Mouse (Mus musculus): ENCODE data around the gene Dmbx1. TPM values are rescaled to one million over a fixed set of nuclear protein-coding genes. Genes with fewer than 3 reads are reported as not detected.

Dmbx1 gene
- total RNA-seq, 2 experiments from 2014 or later = 0.07 TPM; not detected in 1

- no peak for DNase-seq (ENCODE audit: extremely low spot score in 1 of 2, low spot score in 1 of 2)
Observed at GRCm38 (mm10) chr4:115894281-115894680, 45.4 kb downstream of the Dmbx1 start.

GRCm38 (mm10) chr4:115890553-115890952 is 49.2 kb downstream of the Dmbx1 start, which contains the start of gene 6430628N08Rik:
Gene 6430628N08Rik, plus strand, starts transcription at chr4:115890665.
- no peak for DNase-seq (ENCODE audit: extremely low spot score in 1 of 2, low spot score in 1 of 2)

- DNase-seq (ENCODE audit: extremely low spot score in 1 of 2, low spot score in 1 of 2) = no peak
Observed at GRCm38 (mm10) chr4:115890066-115890465, 49.7 kb downstream of the Dmbx1 start.

- DNase-seq (ENCODE audit: extremely low spot score in 1 of 2, low spot score in 1 of 2) = no peak
Observed at GRCm38 (mm10) chr4:115886875-115887274, 52.9 kb downstream of the Dmbx1 start.

GRCm38 (mm10) chr4:115885846-115886245 is 53.9 kb downstream of the Dmbx1 start:
- no peak for DNase-seq (ENCODE audit: extremely low spot score in 1 of 2, low spot score in 1 of 2)

- DNase-seq (ENCODE audit: extremely low spot score in 1 of 2, low spot score in 1 of 2) = no peak
Observed at GRCm38 (mm10) chr4:115884022-115884421, 55.7 kb downstream of the Dmbx1 start, which contains the start of gene Kncn. Gene Kncn, plus strand, starts transcription at chr4:115884400.

- no peak for DNase-seq (ENCODE audit: extremely low spot score in 1 of 2, low spot score in 1 of 2)
Observed at GRCm38 (mm10) chr4:115882195-115882594, 57.5 kb downstream of the Dmbx1 start.

- peak in 1 of 2 experiments; percentile 31 for DNase-seq (ENCODE audit: extremely low spot score in 1 of 2, low spot score in 1 of 2)
Observed at GRCm38 (mm10) chr4:115881183-115881582, 58.5 kb downstream of the Dmbx1 start.

- no peak for DNase-seq (ENCODE audit: extremely low spot score in 1 of 2, low spot score in 1 of 2)
Observed at GRCm38 (mm10) chr4:115878828-115879227, 60.9 kb downstream of the Dmbx1 start.

- DNase-seq (ENCODE audit: extremely low spot score in 1 of 2, low spot score in 1 of 2) = no peak
Observed at GRCm38 (mm10) chr4:115878216-115878678, 61.5 kb downstream of the Dmbx1 start.

- no peak for DNase-seq (ENCODE audit: extremely low spot score in 1 of 2, low spot score in 1 of 2)
Observed at GRCm38 (mm10) chr4:115873231-115873630, 66.5 kb downstream of the Dmbx1 start.

- DNase-seq (ENCODE audit: extremely low spot score in 1 of 2, low spot score in 1 of 2) = no peak
Observed at GRCm38 (mm10) chr4:115869512-115870210, 70.1 kb downstream of the Dmbx1 start.

Other genes starting within 250 kb of the Dmbx1 start
- gene Efcab14, start 202.2 kb downstream of the Dmbx1 start, total RNA-seq (2021) = 10 to 100 TPM; 49.8 to 50.8 TPM
- gene Tex38, start 158.9 kb downstream of the Dmbx1 start, total RNA-seq (2021) = under 1 TPM; 0.59 to 0.80 TPM
- 10 to 100 TPM; 45.7 to 51.8 TPM for gene Atpaf1, start 155.1 kb downstream of the Dmbx1 start, total RNA-seq (2021)
- gene Mob3c, start 111.8 kb downstream of the Dmbx1 start, total RNA-seq (2021) = 1 to 10 TPM; 5.1 to 5.3 TPM
- gene Mknk1, start 100.7 kb downstream of the Dmbx1 start, total RNA-seq (2021) = 10 to 100 TPM; 39.5 to 53.9 TPM
- under 1 TPM in 1 of 2 experiments, not detected in 1; 0.22 TPM for gene Kncn, start 55.5 kb downstream of the Dmbx1 start, total RNA-seq (2021)
- under 1 TPM in 1 of 2 experiments, not detected in 1; 0.22 TPM for gene 6430628N08Rik, start 49.3 kb downstream of the Dmbx1 start, total RNA-seq (2021)
- 100 to 1,000 TPM; 139 to 163 TPM for gene Faah, start 78.0 kb upstream of the Dmbx1 start, total RNA-seq (2021)
- gene Nsun4, start 114.0 kb upstream of the Dmbx1 start, total RNA-seq (2021) = 1 to 10 TPM; 7.5 to 8.3 TPM
- gene Uqcrh, start 135.1 kb upstream of the Dmbx1 start, total RNA-seq (2021) = 100 to 1,000 TPM; 385 to 447 TPM
- 10 to 100 TPM; 46.0 to 46.8 TPM for gene Lrrc41, start 135.3 kb upstream of the Dmbx1 start, total RNA-seq (2021)
- gene Rad54l, start 183.8 kb upstream of the Dmbx1 start, total RNA-seq (2021) = under 1 TPM; 0.54 to 0.99 TPM
- gene Pomgnt1, start 183.9 kb upstream of the Dmbx1 start, total RNA-seq (2021) = 10 to 100 TPM; 64.5 to 68.6 TPM
- gene Lurap1, start 211.4 kb upstream of the Dmbx1 start, total RNA-seq (2021) = 10 to 100 TPM; 19.7 to 23.7 TPM
- gene Tspan1, start 227.7 kb upstream of the Dmbx1 start, total RNA-seq (2021) = not detected
- gene 1700042G07Rik, start 233.4 kb upstream of the Dmbx1 start, total RNA-seq (2021) = not detected
- 1 to 10 TPM in 1 of 2 experiments, not detected in 1; 2.9 TPM for gene Gm49337, start 233.5 kb upstream of the Dmbx1 start, total RNA-seq (2021)